Mouse (Mus musculus) forebrain, embryonic 16.5 days (tissue): ENCODE data around the gene Rassf8. TPM values are rescaled to one million over a fixed set of nuclear protein-coding genes. Genes with fewer than 3 reads are reported as not detected.

ENCODE experiments used
- ATAC-seq: fragments of 200-750 bp; cut with Nextera tagmentation; 2 replicates; pipeline ENCODE4 v1.8.0; 2017; ENCODE audit warnings: mild to moderate bottlenecking, moderate library complexity
- H3K27ac ChIP-seq: fragments of 300-500 bp; sonication (generic); 2 replicates; pipeline ENCODE4 v1.5.1; 2014; ENCODE audit warnings: low read length, control low read depth
- H3K27me3 ChIP-seq: fragments of 300-500 bp; sonication (generic); replicated peaks from 2 replicates; pipeline ENCODE4 v1.6.1; 2014; ENCODE audit warnings: low read length; ENCODE audit not compliant: control insufficient read depth, insufficient read depth
- H3K36me3 ChIP-seq: fragments of 300-500 bp; sonication (generic); 2 replicates; pipeline ENCODE4 v1.6.1; 2014; ENCODE audit not compliant: control insufficient read depth, insufficient read depth
- H3K4me1 ChIP-seq: fragments of 300-500 bp; sonication (generic); replicated peaks from 2 replicates; pipeline ENCODE4 v1.6.1; 2014; ENCODE audit warnings: low read length; ENCODE audit not compliant: control insufficient read depth, insufficient read depth
- H3K4me2 ChIP-seq: fragments of 300-500 bp; sonication (generic); 2 replicates; pipeline ENCODE4 v1.6.1; 2014; ENCODE audit warnings: mild to moderate bottlenecking, low read length, control low read depth
- H3K4me3 ChIP-seq: fragments of 300-500 bp; sonication (generic); replicated peaks from 2 replicates; pipeline ENCODE4 v1.5.1; 2014; ENCODE audit warnings: mild to moderate bottlenecking, low read length, control low read depth
- H3K9ac ChIP-seq: fragments of 300-500 bp; sonication (generic); replicated peaks from 2 replicates; pipeline ENCODE4 v1.6.1; 2014; ENCODE audit warnings: low read depth, low read length, control low read depth
- H3K9me3 ChIP-seq: fragments of 300-500 bp; sonication (generic); 2 replicates; pipeline ENCODE4 v1.6.1; 2016; ENCODE audit warnings: low read length; ENCODE audit not compliant: control insufficient read depth
- WGBS: fragments of 180-500 bp; shearing (Covaris S2); extraction: QIAGEN DNeasy Blood & Tissue Kit; methylation state at CpG from one replicate; pipeline ENCODE4 v1.1.7; 2014; 5-methylcytosine and 5-hydroxymethylcytosine counted together
- polyA plus RNA-seq: library from polyadenylated mRNA; unstranded; fragments of >200 nt; fragmentation: Nextera tagmentation; extraction: Ambion mirVana; gene quantifications from 2 replicates; pipeline ENCODE4 v1.2.1, GENCODE M21; 2015

Gene Rassf8
- polyA plus RNA-seq, 1 experiment from 2014 or later, result 3.4 TPM

GRCm38 (mm10) chr6:145865886-145866851 lies 119.6 kb downstream of the Rassf8 start:
- H3K36me3 ChIP-seq, result no peaks in the 10 kb centered on the region
- under 1% methylated on average over 69 of the region's 69 CpGs for WGBS
- H3K4me3 ChIP-seq, result peak overlapping the region; percentile 68
- peak overlapping the region; percentile 65 for H3K9ac ChIP-seq
- peaks cover 34% of the 10 kb centered on the region for H3K4me1 ChIP-seq
- no peak overlapping the region for H3K27ac ChIP-seq
- ATAC-seq, result peak; percentile 63
- H3K9me3 ChIP-seq, result no peaks in the 10 kb centered on the region
- H3K4me2 ChIP-seq, result peak overlapping the region; percentile 99
- H3K27me3 ChIP-seq, result peaks cover 32% of the 10 kb centered on the region

- Histone ChIP-seq H3K4me2 (peak overlapping the region; percentile 99), H3K4me3 (no peak overlapping the region), H3K27ac (no peak overlapping the region), H3K36me3 (no peaks in the 10 kb centered on the region), H3K9me3 (no peaks in the 10 kb centered on the region), H3K27me3 (peaks cover 28% of the 10 kb centered on the region; the same call in 1 of the 2 replicates), H3K9ac (no peak overlapping the region), H3K4me1 (peaks cover 34% of the 10 kb centered on the region)
- no peak for ATAC-seq
- WGBS, result 68% methylated on average over 3 of the region's 3 CpGs
Measured at GRCm38 (mm10) chr6:145867111-145867510, 120.6 kb downstream of the Rassf8 start.

Other genes with a start within 250 kb of the Rassf8 start
- gene Lmntd1, start 132.4 kb upstream of the Rassf8 start, polyA plus RNA-seq, result 0.70 and 0.73 TPM in 2 replicates
- not detected in 2 replicates for gene Tuba3b, start 131.0 kb upstream of the Rassf8 start, polyA plus RNA-seq
- 2.6 and 4.5 TPM in 2 replicates for gene Bhlhe41, start 118.8 kb downstream of the Rassf8 start, polyA plus RNA-seq
- 2.9 and 3.3 TPM in 2 replicates for gene Sspn, start 184.9 kb downstream of the Rassf8 start, polyA plus RNA-seq